Mouse (Mus musculus) thymus, postnatal 10 days (tissue): ENCODE results near the gene St6gal1.

ENCODE experiments used
- DNase-seq, 2 experiments: peaks; one replicate each; pipeline ENCODE4 v3.0.0; 2021; ENCODE audit warnings: low spot score in 2 of 2

Gene St6gal1

DNA sequence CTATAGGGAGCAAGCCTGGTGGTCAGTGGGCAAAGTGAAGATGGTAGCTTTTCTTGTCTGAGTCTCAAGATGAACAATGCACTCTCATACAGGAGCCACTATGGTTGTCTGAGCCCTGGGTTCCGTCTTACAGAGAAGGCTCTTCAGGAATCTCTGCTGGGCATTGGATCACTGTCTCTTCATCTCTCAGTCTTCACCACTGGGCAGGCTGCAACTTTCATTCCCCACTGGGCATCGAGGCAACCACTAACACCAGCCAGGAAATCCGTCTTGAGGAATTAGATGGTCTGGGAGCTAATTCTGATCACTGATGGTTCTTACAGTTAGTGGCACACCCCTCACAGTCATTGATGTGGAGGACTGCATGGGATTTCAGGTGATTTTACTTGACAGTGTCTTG is 73.9 kb downstream of the St6gal1 start:
- no peak for DNase-seq

DNA sequence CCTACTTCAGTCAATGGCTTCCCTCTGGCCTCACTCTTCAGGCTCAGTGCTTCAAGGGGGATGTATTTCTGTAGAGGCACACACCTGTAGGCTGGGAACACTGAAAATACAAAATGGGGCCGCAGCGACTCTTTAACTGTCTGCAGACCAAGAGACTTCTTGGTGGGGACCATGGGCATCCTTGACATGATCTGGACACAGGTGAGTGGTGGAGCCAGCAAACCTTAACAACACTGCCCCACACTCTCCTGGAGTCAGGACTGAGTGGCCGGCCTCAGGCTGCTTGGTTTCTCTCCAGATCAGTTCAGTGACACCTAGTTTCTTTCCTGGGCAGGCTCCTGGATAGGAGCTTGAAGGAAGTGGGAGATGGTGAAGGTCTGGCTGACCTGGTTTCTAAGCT is 74.4 kb downstream of the St6gal1 start:
- DNase-seq, result no peak

DNA sequence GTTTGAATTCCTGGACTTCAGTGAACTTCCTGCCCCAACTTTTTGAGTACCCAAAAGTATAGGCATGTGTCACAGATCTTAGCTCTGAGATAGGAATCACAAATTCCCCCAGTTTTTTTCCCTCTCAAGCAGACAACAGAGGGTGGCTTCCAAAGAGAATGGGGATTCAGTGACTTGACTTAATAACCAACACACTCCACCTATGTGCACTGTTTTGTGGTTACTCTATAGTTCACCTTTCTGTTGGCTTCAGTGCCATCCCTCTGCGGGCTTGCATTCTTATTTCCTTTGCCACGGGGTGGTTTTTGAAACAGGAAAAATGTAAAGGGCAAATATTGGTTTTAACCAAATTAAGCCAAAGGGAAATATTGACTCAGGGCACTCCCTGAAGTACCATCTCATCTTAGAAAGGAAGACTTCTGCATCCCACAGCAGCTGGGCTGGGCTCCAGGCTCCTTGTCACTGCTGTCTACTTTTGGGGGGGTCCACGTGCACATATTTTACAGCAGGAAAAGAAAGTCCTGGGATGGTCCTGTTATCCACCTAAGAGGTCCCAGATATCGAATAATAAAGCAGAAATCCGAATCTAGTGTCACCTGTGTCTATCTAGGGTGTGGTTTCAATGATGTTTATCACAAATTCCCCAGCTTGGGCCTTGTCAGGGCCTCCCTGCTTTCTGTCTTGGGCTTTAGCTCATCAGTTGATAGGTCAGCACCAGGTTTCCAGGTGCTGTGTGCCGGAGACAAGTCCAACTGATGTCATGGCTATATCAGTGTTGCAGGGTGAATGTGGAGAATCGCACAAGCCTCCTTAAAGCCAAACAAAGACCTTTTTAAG is 75.6 kb downstream of the St6gal1 start:
- DNase-seq, result no peak

DNA sequence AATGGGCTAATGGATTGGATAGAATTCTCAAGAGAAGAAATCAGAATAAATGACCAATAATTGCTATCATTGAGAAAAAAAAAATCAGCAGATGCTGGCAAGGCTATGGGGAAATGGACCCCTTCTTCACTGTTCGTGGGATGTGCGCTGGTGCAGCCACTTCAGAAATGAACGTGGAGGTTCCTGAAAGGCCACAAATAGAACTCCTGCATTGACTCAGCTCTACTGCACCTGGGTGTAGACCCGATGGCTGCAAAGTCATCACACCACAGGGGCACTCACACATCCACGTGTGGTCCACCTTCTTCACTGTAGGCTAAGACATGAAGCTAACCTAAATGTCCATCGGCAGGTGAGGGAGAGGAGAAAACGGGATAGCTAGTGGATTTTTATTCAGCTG is 77.2 kb downstream of the St6gal1 start:
- DNase-seq, result no peak

DNA sequence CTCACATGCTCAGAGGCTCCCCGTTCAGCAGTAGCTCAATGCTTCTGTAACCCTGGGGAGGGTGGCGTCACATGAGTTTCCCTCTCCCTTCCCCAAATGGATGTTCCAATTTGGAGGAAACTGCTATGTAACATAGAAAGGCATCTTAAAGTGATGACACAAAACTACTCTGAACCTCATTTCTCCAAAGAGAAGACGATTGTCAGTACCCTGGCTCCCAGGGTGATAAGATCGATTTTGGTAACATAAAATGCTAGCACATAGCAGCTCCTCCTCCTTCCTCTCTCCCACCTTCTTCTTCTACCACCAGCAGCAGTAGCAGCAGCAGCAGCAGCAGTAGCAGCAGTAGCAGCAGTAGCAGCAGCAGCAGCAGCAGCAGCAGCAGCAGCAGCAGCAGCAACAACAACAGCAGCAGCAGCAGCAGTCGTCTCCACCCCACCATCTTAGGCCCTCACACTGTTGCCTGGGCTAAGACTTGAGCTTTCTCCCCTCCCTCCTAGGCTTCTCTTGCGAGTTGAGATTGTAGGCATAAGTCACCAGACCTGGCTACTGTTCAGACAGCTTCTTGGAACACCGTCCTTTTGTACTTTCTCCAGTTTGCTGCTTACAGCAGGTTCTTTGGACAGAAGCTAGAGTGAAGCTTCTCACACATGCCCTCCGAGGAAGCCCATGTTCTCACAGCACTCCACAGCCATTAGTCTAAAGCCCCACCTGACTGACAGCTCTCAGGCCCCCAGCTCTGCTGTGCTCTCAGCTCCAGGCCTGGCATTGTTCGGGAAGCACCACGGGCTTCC is 81.5 kb downstream of the St6gal1 start:
- DNase-seq, result no peak

DNA sequence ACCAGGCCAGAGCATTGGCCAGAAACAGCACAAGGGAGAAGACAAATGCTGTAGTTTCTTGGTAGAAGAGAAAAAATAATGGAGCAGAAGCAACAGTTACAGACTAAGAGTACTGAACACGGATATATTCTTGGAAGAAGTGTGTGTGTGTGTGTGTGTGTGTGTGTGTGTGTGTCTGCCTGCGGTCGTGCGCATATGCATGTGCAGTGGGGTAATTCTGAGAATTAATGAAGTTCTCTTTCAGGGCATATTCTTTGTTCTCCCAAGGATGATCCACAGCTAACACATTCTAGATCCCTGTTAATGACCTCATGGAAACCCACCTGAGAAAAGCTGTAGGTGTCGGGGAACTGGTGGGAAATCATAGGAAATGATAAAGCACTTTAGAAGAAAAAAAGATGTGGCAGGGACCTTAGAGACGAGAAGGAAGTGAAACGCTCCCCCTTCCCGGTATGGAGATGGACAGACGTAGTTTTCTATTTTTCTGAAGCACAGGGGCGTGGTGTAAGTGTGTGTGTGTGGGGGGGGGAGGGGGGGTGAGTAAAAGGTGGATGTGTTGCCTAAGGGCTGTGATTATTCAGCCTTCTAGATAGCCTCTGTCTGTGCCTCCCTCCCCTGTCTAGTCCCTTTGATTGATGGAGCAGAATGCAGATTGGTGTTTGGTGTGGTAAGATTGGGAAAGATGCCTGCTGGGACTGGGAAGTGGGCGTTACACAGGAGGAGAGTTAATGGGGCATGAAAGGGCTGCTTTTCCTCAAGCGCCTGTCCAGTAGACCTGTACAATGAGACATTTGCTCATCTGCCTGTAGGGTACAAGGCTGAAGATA is 82.8 kb downstream of the St6gal1 start:
- no peak for DNase-seq

DNA sequence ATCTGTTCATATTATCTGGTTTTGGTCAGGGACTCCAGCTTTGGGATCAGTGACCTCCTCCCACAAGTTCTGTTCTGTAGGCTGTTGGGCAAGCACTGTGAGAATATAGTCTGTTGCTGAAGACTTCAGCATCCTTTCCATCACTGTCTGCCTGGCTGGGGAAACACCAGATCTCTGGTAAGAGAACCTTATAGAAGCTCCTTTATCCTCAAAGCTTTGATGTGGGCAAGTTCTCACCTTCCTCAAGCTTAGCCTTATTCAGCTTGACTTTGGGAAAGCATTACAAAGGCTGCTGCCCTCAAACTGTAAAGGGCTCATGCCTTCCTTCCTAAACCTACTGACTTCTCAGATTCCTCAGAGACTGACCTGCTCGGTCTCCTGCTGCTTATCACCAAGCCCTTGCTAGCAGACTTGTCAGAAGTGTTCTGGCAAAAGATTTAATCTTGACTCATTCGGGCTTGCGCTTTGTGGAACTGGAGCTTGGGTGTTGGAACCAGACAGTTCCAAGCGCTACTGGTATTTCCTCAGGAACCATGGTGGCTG is 83.5 kb downstream of the St6gal1 start:
- DNase-seq, result no peak

DNA sequence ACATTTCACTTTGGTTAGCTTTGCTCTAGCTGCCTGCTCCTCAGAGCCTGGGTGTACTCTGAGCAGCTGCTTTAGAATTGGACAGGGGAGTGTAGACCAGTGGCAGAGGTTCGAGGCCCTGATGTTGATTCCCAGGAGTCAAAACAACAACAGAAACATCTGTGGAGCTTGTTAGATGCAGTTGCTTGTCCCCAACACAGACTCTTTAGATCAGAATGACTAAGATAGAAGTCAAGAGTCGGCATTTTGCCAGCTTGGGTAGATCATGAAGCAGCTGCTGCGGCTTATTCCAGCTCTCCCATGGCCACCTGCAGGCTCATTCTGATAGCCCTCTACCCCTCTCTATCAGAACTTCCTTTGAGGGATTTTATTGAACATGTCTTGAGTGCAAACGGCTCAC is 84.5 kb downstream of the St6gal1 start:
- no peak for DNase-seq

DNA sequence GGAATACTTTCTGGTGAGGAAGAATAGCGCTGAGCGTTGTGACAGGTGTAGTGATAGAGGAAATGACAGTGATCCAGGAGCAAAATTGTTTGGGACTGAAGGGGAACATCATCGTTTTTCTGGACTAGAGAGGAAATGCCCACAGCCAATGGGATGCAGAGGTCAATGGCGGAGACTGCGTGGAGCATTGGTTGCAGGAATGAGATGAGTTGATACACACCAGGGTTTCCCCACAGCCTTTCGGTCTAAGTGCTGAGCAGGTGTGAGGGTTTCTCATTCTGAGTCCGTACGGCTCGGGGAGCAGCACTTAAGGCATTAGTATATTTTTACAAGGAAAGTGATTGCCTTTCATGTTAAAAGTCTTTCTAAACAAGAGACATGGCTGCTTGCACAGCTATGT is 88.1 kb downstream of the St6gal1 start:
- no peak for DNase-seq

DNA sequence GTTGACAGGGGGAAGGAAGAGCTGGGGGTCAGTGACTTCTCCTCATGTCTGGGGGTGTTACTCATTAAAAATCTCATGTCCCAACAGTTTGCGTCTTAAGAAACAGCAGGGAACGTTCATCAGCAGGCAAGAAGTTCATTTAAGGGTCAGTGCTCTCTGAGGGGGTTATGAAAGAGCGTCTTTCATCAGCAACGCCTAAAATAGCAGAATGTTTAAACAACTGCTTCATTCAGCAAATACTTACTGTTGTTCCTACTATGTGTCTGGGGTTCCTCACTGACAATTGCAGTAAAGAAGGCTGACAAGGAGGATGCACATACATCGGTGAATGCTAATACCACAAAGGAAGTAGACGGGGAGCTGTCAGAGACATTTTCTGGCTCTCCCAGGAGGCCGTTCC is 90.2 kb downstream of the St6gal1 start:
- DNase-seq, result no peak

DNA sequence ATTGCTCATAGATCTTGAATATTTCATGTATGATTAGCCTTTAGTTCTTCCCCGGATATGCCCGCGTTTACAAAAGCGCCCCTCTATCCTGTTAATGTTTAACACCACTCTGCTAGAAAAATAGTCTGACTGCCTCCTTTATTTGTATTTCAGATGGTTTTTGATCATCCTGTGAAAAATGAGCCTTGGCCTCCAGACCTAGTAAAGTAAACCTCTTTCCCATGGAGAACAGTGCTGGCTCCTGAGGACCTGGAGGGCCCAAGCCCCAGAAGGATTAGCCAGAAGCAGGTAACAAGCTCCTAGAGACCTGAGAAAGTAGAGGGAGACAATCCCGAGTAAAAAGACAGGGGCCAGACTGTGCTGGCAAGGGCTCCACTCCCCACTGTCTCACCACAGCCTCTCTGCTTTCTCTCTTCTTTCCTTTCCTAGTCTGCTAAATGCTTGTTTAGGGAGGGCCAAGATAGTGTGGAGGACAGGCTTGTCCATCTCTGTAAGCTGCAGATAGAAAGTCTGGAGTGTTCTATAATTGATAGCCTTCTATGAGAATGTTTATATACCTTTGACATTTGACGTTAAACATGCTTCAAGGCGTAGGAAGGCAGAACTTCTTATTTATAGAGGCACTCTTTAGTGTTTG is 93.0 kb downstream of the St6gal1 start:
- no peak for DNase-seq

DNA sequence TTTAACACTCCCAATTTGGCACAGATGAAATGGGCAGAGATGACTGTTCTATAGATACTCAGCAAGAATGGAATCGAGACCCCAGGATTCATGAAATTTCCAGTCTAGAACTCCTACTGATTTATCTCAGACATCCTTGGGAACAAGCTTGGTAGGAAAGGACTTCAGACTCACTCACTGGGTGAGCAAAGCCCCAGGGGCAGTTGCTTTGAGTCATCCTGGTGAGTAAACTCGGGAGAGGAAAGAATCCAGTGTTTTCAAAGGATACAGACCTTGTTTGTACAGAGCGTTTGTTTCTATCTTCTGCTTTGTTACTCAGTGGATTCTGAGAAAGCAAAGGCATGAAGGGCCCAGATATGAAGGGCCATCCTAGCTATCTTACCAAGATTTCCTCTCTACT is 95.5 kb downstream of the St6gal1 start:
- no peak for DNase-seq

DNA sequence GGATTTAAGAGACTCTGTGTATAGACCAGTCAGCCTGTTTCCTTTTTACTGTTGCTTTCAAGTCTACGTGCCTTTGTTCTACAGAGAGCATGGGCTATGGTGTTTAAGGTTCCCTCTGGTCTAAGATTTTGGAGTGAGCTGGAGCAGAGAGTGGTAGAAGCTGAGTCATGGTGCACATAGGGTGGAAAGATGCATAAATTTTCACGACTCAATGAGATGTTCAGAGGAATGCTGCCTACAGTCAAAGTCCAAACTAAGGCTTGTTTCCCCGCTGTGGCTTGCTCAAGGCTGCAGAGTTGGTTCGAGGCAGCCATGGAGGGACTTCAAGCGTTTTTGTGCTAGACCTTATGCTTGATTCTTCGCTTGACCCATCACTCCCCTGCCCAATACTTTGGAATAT is 96.0 kb downstream of the St6gal1 start:
- no peak for DNase-seq

DNA sequence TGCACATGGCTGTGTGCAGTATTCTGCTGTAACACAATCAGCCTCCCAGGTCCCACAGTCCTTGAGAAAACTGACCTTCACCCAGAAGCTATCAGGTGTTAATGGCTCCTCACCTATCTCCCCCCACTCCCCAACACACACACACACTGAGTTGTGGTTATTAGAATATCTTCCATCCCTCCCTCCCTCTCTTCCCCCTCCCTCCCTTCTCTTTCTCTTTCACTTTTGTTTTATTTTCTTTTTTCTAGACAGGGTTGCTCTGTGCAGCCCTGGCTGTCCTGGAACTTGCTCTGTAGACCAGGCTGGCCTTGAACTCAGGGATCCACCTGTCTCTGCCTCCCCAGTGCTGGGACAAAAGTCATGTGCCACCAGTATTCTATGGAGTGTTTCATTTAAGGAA is 97.9 kb downstream of the St6gal1 start:
- DNase-seq, result no peak

DNA sequence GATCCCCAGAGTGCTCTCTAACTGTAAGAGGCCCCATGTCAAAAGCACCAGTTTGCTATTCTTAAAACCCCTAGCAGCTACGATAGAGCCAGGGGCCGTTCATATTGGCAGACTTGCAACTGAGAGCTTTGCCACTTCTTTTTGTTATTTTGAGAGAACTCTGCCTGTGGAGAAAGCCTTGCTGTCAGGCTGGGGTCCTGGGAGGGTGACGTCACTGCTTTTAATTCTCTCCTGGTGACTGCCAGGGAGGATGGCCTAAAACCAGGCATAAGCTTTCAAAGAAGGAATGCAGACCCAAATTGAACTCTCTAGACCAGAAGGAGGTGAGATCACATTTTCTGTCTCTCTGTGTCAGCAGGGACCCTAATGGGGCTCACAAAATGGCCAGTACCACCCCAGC is 99.4 kb downstream of the St6gal1 start:
- DNase-seq, result no peak

DNA sequence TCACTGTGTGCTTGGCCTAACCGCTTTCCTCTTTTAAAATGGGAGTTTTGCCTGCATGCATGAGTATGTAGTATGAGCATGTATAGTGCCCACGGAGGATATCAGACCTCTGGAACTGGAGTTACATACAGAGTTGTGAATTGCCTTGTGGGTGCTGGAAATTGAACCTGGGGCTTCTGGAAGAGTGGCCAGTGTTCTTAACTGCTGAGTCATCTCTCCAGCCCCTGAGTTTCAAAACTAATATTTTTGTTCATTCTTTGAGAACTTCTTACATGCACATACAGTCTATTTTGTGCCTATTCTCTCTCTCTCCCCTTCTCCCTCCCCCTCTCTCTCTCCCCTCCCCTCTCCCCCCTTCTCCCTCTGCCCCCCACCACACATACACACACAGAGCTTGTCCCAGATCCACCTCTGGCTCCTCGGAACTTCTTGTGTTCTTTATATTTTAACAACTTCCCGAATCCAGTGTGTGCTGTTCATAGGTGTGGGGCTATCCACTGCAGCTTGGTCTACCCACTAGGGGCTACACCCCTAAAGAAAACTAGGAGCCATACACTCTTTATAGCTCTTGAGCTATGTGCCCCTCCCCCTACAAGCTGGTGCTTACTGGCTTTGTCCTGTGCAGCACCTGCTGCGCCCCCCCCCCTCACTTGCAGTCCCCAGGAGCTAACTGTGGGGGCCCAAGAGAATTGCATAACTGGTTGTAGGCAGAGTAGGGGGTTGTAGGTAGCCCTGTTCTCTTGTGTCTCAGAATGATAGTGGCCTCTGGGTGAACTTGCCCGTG is 100.5 kb downstream of the St6gal1 start:
- peak; percentile 49 to 55 for DNase-seq

DNA sequence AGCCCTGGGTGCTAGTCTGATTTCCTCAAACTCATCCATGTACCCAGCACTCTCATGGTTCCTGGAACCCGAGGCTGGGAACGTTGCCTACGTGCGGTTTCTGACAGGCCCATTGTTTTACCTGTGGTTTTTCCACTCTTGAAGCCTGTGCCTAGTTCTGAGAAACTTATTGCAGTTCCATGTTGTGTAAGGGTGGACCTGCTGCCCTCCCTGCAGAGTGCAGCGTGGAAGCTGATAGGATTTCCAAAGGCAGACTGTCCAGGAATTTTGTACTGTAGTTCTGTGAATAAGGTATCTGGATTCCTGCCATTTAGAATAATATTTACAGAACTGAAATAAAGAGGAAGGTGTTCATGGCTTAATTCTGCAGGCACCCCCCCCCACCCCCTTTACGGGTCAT is 102.1 kb downstream of the St6gal1 start:
- DNase-seq, result no peak

DNA sequence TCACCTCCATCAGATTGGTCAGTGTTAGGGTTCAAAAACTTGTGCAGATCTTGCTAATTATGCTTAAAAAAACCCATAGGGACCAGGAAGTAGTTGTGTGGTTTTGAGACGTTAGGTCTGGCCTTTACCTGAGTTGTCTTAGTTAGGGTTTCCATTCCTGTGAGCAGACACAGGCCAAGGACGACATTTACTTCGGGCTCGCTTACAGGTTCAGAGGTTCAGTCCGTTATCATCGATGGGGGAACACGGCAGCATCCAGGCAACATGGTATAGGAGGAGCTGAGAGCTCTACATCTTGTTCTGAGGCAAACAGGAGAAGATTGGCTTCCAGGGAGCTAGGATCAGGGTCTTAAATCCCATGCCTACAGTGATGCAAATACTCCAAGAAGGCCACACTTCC is 102.7 kb downstream of the St6gal1 start:
- DNase-seq, result no peak

DNA sequence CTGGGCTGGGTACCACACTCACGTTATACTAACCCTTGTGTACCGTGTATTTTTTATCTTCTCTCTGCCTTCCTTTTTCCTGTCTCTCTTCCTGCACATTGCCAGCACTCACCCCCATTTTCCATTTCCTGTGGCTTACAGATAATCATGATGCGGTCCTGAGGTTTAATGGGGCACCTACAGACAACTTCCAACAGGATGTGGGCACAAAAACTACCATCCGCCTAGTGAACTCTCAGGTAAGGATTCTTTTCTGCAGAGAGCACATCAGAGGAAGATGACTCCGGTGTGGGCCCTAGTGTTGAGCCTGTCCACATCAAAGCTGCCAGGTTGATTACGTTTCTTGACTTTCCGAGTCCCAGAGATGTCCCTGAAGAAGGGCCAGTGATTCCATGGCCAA is 103.7 kb downstream of the St6gal1 start:
- peak in 1 of 2 experiments; percentile 22 for DNase-seq

DNA sequence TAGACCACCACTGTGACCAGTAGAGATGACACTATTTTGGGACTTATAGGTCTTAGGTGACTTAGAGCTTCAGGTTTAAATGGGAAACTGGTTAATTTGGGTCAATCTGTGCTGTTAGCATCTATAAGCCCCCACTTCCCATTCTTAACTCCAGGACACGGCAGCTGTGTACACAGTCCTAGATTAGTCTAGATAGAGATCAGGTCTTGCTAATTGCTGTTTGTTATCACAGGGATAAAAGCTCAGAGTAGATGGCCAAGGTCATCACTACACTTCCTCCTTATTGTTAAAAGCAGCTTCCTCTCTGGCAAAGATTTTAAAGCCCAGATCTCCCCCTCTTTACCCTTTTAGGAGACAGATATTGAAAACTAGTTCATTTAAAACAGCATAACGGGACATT is 107.6 kb downstream of the St6gal1 start:
- DNase-seq, result no peak

DNA sequence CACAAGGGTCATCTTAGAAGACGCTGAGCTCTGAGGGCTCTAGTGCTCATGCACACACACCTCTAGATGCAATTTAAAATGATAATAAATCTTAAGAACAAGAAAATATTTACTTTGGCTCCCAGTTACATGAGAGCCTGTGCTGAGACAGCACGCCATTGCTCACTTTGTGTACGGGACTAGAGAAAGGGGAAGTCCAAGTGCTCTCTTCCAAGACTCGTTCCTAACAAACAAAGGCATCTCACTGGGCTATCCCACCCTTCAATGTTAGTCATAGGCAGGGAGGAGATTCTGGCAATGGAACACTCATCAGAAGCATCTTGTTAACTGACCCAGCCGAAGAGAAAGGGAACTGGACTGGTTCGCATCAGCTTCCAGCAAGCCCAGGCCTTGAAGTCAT is 108.1 kb downstream of the St6gal1 start:
- no peak for DNase-seq
